Mouse (Mus musculus): ENCODE measurements around the gene Fbxo46. TPM values are rescaled to one million over a fixed set of nuclear protein-coding genes. Genes with fewer than 3 reads are reported as not detected.

Gene Fbxo46
- polyA plus RNA-seq, 1 experiment from 2014 or later: 11.6 TPM

DNA sequence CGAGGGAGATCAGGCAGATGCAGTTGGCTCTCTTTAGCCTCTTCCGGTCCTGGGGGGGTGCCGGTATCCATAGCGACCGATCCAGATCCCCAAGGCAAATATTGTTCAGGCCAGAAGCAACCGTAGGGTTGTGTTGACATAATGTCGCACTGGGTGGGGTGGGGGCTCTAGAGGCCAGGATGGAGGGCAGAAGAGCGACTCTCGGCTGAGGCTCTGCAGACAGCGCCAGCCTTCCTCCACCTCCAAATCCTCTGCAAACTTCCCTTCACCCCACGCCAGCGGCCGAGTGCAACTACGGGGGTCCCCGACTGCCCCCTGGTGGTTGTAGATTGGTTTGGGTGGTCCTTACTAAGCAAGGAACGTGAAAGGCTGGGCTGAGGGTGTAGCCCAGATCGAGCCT lies 53.2 kb downstream of the Fbxo46 start:
- peak; percentile 96 for DNase-seq
- Histone ChIP-seq H3K4me3 (ENCODE audit: low read depth, low read length) (peak overlapping the region; percentile 29), H3K27me3 (ENCODE audit: insufficient read depth, low read length) (peaks cover 29% of the 10 kb centered on the region), H3K27ac (ENCODE audit: low read depth) (no peak overlapping the region), H3K9me3 (ENCODE audit: low read depth, low read length) (peaks cover 3% of the 10 kb centered on the region; the same call in 1 of the 2 replicates), H3K4me1 (ENCODE audit: insufficient read depth) (peaks cover 6% of the 10 kb centered on the region; the same call in 1 of the 2 replicates), H3K4me2 (peak overlapping the region; percentile 63), H3K9ac (0 out of 2 replicates have a peak overlapping the region, but pooled peaks have one; percentile 26), H3K36me3 (ENCODE audit: insufficient read depth) (no peaks in the 10 kb centered on the region)
- 3% methylated on average over 17 of the region's 17 CpGs for WGBS
- TF ChIP-seq CTCF (IDR thresholded peaks at IDR 0.05; ENCODE audit: low read depth): peak; percentile 93
- peak; percentile 67 for ATAC-seq (ENCODE audit: insufficient read depth)

- ATAC-seq (ENCODE audit: insufficient read depth) (peak; percentile 11; the same call in 1 of the 2 replicates), DNase-seq (peak; percentile 54)
- H3K27ac ChIP-seq (ENCODE audit: low read depth): no peak within 1 kb of the TSS
- H3K4me3 ChIP-seq (ENCODE audit: low read depth, low read length): peak within 1 kb of the TSS; percentile 21; the same call in 1 of the 2 replicates
- peaks cover 6% of the 10 kb centered on the region for H3K4me1 ChIP-seq (ENCODE audit: insufficient read depth)
- H3K27me3 ChIP-seq (ENCODE audit: insufficient read depth, low read length): peaks cover 58% of the 10 kb centered on the region
- peak within 1 kb of the TSS; percentile 32 for H3K4me2 ChIP-seq
- H3K36me3 ChIP-seq (ENCODE audit: insufficient read depth): no peaks in the 10 kb centered on the region
- peaks cover 8% of the 10 kb centered on the region; the same call in 1 of the 2 replicates for H3K9me3 ChIP-seq (ENCODE audit: low read depth, low read length)
- under 1% methylated on average over 30 of the region's 30 CpGs for WGBS
- no peak within 1 kb of the TSS for H3K9ac ChIP-seq
- TF ChIP-seq CTCF (IDR thresholded peaks at IDR 0.05; ENCODE audit: low read depth): no peak
These were observed 56.3 kb downstream of the Fbxo46 start, which contains the start of gene Eml2 for GRCm38 (mm10) chr7:19175708-19176515. TSS of gene Eml2 (plus strand) at chr7:19176421.

DNA sequence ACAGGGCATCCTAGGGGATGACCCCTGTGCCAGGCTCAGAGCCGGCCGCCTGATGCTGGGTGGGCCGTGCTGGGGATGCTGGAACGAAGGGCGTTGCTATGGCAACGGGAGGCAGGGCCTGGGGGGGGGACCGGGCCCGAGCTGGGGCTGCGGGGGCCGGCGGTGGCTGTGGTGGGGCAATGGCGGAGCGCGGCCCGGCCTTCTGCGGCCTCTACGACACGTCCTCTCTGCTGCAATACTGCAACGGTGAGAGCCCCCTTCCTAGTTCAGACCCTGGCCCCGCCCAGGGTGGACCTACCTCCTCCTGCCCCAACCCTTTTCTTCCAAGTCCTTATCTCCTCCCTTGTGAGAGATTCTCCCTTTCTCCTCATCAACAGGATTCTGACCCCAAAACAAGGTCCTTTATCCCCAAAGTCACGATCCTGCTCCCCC lies 56.9 kb downstream of the Fbxo46 start:
- DNase-seq: no peak

DNA sequence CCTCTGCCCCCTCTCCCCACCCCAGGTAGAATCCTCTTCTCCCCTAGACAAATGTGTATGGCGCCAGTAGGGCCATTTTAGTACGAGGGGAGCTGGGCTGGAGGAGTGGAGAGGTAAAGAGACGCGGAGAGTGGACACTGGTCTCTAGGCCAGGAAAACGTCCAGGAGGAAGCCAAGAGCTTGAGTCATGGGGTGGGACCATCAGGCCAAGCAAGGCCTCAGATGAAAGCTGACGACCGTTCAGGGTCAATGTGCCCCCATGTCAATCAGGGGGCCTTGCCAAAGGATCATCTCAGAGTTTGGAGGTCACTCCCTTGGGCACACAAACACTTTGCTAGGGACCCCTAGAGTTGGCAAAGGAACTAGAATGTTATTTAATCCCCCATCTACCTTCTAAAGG lies 57.6 kb downstream of the Fbxo46 start:
- 64% methylated on average over 7 of the region's 7 CpGs for WGBS
- no peak overlapping the region for H3K4me3 ChIP-seq (ENCODE audit: low read depth, low read length)
- peaks cover 6% of the 10 kb centered on the region; the same call in 1 of the 2 replicates for H3K4me1 ChIP-seq (ENCODE audit: insufficient read depth)
- no peak for TF ChIP-seq CTCF (IDR thresholded peaks at IDR 0.05; ENCODE audit: low read depth)
- no peak overlapping the region for H3K9ac ChIP-seq
- no peaks in the 10 kb centered on the region for H3K36me3 ChIP-seq (ENCODE audit: insufficient read depth)
- no peak overlapping the region for H3K27ac ChIP-seq (ENCODE audit: low read depth)
- peaks cover 8% of the 10 kb centered on the region; the same call in 1 of the 2 replicates for H3K9me3 ChIP-seq (ENCODE audit: low read depth, low read length)
- DNase-seq (no peak), ATAC-seq (ENCODE audit: insufficient read depth) (no peak)
- no peak overlapping the region for H3K4me2 ChIP-seq
- peaks cover 59% of the 10 kb centered on the region for H3K27me3 ChIP-seq (ENCODE audit: insufficient read depth, low read length)

More for the DNA sequence above, 56.9 kb downstream of the Fbxo46 start:
- no peak overlapping the region for H3K9ac ChIP-seq
- H3K27ac ChIP-seq (ENCODE audit: low read depth): no peak overlapping the region
- peaks cover 8% of the 10 kb centered on the region; the same call in 1 of the 2 replicates for H3K9me3 ChIP-seq (ENCODE audit: low read depth, low read length)
- H3K4me3 ChIP-seq (ENCODE audit: low read depth, low read length): peak overlapping the region; percentile 21; the same call in 1 of the 2 replicates
- WGBS: 3% methylated on average over 17 of the region's 21 CpGs
- H3K4me1 ChIP-seq (ENCODE audit: insufficient read depth): peaks cover 6% of the 10 kb centered on the region
- H3K27me3 ChIP-seq (ENCODE audit: insufficient read depth, low read length): peaks cover 59% of the 10 kb centered on the region
- no peaks in the 10 kb centered on the region for H3K36me3 ChIP-seq (ENCODE audit: insufficient read depth)
- ATAC-seq (ENCODE audit: insufficient read depth): no peak
- no peak for TF ChIP-seq CTCF (IDR thresholded peaks at IDR 0.05; ENCODE audit: low read depth)
- peak overlapping the region; percentile 32 for H3K4me2 ChIP-seq

DNA sequence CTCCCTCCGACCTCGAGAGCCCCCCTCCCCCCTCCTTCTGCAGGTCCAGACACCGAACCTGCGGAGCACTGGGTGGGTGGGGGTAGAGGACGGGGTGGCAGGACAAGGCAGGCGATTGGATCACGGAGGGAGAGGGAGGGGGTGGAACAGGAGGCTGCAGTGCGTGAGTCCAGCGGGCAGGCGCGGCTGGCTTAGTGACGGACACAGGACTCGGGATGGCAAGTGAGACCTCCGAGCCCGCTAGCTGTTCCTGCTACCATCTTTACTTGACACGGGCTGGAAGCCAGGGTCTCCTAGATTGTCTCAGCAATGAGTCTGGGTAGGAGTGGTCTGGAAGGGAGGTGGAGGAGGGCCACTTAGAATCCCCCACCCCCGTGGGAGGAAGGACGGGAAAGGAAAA lies 58.4 kb downstream of the Fbxo46 start:
- no peak for TF ChIP-seq CTCF (IDR thresholded peaks at IDR 0.05; ENCODE audit: low read depth)
- Histone ChIP-seq H3K36me3 (ENCODE audit: insufficient read depth) (no peaks in the 10 kb centered on the region), H3K27me3 (ENCODE audit: insufficient read depth, low read length) (peaks cover 59% of the 10 kb centered on the region), H3K4me1 (ENCODE audit: insufficient read depth) (no peaks in the 10 kb centered on the region; the same call in 1 of the 2 replicates), H3K27ac (ENCODE audit: low read depth) (no peak overlapping the region), H3K4me3 (ENCODE audit: low read depth, low read length) (no peak overlapping the region), H3K9ac (no peak overlapping the region), H3K9me3 (ENCODE audit: low read depth, low read length) (peaks cover 8% of the 10 kb centered on the region; the same call in 1 of the 2 replicates), H3K4me2 (no peak overlapping the region)
- ATAC-seq (ENCODE audit: insufficient read depth) (no peak), DNase-seq (no peak)
- 11% methylated on average over 18 of the region's 18 CpGs for WGBS

GRCm38 (mm10) chr7:19178443-19179092 lies 58.9 kb downstream of the Fbxo46 start:
- peak; percentile 90 for TF ChIP-seq CTCF (IDR thresholded peaks at IDR 0.05; ENCODE audit: low read depth)
- H3K27me3 ChIP-seq (ENCODE audit: insufficient read depth, low read length): peaks cover 59% of the 10 kb centered on the region
- H3K4me3 ChIP-seq (ENCODE audit: low read depth, low read length): peak overlapping the region; percentile 14; the same call in 1 of the 2 replicates
- DNase-seq (peak; percentile 84), ATAC-seq (ENCODE audit: insufficient read depth) (peak; percentile 2; the same call in 1 of the 2 replicates)
- 7% methylated on average over 27 of the region's 27 CpGs for WGBS
- no peaks in the 10 kb centered on the region; the same call in 1 of the 2 replicates for H3K4me1 ChIP-seq (ENCODE audit: insufficient read depth)
- H3K4me2 ChIP-seq: peak overlapping the region; percentile 48
- no peaks in the 10 kb centered on the region; the same call in 1 of the 2 replicates for H3K36me3 ChIP-seq (ENCODE audit: insufficient read depth)
- H3K9ac ChIP-seq: no peak overlapping the region
- H3K27ac ChIP-seq (ENCODE audit: low read depth): no peak overlapping the region
- peaks cover 8% of the 10 kb centered on the region; the same call in 1 of the 2 replicates for H3K9me3 ChIP-seq (ENCODE audit: low read depth, low read length)

Data from lung, embryonic 14.5 days (tissue).